Mouse (Mus musculus): ENCODE results near the gene Dhrs13.
"Not testable (repeated sequence)": the region's sequence is repeated elsewhere in the genome, so short reads cannot be mapped to it uniquely, and the experiment has no call there.

The Dhrs13 gene

DNA sequence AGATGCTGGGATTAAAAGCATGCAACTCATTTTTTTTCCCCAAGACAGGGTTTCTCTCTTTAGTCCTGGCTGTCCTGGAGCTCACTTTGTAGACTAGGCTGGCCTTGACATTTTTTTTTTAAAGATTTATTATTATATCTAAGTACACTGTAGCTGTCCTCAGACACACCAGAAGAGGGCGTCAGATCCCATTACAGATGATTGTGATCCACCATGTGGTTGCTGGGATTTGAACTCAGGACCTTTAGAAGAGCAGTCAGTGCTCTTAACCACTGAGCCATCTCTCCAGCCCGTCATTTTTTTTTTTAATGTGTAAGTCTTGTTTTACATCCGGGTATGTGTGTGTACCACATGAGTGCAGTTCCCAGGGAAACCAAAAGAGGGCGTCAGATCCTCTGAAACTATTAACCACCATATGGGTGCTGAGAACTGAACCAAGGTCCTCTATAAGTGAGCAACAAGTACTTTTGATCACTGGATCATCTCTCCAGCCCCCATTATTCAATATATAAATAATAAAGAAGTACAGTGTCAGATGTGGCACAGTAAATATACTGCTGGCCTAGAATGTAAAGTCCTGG is 10.3 kb downstream of the Dhrs13 start:
- not testable (repeated sequence) for DNase-seq (ENCODE audit: low spot score)

DNA sequence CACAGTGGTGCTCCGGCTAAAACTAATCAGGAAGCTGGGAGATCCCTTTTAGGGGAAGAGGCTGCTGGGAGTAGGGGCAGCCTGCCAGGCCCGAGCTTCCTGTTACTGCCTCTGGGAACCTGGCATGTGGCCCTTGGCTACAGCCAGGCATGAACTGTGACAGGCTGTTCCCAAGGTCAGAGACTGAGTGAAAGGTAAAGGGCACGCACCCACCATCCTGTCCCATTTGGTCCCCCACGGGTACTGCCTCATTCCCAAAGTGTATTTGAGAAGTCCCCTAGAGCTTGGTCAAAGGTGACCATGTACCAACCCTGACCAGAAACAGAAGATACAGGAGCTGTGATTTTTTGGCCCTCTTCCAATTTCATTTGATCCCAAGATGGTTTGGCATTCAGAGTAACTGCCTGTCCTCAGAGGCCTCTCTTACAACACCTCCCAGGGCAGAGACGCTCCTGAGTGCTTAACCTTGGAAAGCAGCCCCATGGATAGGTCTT is 12.7 kb downstream of the Dhrs13 start:
- peak; percentile 85 for DNase-seq (ENCODE audit: low spot score)

DNA sequence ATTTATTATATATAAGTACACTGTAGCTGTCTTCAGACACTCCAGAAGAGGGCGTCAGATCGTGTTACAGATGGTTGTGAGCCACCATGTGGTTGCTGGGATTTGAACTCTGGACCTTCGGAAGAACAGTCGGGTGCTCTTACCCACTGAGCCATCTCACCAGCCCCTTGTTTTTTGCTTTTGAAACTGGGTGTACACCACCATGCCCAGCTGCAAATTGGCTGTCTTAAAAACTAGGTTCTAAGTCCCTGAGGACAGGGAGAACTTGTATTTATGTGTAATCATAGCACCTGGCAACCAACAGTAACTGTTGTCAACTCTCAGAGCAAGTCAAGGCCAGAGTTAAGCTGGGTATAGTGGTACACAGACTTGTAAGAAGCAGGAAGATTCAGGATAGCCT is 16.6 kb downstream of the Dhrs13 start:
- DNase-seq (ENCODE audit: low spot score): not testable (repeated sequence)

DNA sequence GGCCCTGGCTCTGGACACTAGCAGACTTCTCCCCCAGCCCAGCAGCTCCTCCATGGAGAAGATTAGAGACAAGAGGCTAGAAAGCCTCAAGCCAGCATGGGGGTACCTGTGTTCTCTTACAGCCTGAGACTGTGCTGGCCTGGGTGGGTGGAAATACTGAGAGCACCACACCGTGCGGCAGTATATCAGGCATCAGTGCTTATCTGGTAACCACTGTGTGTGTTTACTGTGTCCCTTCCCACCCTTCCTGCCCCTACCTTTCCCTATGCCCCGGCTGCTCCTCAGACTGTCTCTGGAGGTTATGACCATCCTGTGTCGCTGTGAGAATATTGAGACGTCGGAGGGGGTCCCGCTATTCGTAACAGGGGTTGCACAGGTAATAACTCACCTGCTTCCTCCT is 21.0 kb downstream of the Dhrs13 start:
- no peak for DNase-seq (ENCODE audit: low spot score)

DNA sequence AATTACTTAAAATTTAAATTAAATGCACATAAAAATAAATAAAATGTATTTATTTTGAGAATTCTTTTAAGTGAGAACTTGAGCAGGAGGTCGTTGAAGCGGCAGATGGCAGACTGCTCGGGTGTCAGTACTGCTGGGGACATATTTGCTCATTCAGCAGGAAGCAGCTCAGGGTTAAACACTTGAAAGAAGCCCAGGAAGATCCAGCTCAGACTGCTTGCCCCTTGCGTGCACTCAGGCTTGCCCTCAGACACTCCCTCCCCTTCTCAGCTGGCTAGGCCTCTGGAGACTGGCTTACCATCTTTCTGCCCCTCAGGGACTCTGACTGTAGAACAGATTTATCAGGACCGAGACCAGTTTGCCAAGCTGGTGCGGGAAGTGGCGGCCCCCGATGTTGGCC is 24.9 kb downstream of the Dhrs13 start:
- DNase-seq (ENCODE audit: low spot score): no peak

DNA sequence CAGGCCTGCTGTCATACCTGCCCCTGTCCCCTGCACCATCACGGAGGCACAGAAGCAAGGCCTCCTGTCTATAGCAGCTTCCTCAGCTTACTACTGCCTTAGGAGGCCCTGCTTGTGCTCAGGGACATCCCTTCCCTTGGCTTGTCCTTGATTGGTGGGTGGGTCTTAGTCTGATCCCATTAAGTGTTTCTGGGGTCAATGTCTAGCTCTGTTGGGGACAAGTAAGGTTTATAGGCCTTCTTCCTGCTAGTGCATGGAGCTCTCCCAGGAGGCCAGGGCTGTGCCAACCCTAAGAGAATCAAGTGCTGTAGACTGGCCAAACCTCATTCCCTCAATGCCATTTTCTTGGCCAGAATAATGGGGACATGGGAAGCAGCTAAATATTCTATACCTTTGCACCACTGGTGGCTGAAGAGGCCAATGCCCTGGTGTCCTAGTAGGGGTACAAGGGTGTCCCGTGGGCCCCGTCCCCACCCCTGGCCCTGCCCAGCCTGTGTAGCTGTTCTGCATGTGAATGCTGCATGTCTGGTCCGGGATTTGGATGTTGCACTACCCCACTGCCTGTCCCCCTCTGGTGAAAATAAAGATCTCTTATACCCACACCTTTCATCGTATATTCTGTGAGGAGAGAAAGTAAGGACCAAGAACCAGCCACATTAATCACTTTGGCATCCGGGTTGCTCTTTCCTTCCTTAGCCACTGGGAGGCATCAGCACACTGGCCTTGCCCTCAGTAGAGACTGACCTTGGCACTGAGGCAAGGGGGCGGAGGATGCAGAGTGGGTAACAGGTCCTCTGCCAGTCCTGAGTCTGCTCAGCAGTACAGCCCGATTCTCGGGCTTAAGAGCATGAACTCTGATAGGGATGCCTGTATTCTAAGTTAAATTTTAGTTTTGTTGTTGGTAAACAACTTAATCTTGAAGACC is 28.0 kb downstream of the Dhrs13 start:
- DNase-seq (ENCODE audit: low spot score): peak; percentile 86

DNA sequence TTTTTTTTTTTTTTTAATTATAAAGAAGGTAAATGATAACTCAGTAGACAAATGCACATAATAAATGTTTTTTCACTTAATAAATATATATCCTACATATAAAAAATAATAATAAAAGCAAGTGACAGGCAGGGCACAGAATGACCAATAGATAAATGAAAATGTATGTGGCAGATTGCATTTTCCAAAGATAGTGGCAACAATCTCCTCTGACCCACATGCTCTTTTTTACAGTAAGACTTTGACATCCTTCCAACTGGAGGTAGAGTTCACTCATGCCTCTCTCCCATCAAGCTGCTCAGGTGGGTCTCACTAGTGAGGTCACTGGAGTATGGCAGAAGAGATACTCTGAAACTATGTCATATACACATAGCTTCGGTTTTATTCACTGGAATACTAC is 30.5 kb downstream of the Dhrs13 start:
- no peak for DNase-seq (ENCODE audit: low spot score)

DNA sequence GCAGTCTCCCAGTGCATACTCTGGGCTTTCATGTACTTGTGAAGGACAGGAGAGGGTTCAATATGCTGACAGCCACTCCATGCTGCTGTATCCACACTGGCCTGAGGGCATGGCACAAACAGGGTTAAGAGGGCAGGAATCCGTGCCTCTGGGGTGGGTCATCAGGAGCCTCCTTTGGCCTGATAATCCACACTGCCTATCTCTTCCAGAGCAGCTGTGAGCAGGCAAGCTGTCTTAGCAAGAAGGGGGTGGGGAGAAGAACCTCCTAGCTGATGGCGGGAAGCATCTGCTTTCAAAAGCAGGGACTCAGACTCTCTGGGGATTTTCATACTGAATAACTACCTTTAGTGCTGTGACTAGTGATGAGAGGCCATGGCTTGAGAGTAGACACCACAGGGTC is 33.8 kb downstream of the Dhrs13 start:
- DNase-seq (ENCODE audit: low spot score): no peak

DNA sequence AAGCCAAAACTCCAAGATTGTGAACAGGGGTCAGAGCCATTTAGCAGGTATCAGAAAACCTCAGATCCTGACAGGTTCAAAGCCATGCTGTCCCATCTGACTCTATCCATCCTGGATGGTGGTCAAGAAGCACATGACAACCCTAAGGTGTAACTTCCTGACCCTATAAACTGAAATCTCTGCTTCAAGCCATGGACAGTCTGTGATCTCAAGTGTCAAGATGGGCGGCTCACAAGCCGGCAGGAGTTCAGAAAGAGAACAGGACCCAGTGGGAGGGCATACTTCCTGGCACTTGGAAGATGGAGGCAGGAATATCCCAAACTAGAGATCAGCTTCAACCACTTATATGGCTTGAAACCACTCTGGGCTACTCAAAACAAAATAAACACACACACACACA is 34.6 kb downstream of the Dhrs13 start:
- no peak for DNase-seq (ENCODE audit: low spot score)

DNA sequence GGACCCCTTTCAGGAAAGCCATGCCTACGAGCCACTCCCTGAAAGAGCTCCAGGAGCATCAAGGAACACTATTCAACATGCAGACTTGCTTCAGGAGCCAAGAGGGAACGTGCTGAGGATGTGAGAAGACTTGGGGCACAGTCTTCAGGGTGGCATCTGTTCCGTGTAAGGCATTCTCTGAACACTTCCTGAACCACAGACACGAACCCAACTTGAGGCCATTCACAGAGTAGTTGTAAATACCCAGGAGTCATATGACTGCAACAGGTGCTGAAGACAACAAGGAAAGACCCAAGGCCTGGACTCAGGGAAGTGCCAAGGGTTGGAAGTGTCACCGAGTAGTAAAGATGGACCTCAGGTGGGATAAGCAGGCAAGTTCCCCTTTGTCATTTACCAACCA is 35.5 kb downstream of the Dhrs13 start:
- DNase-seq (ENCODE audit: low spot score): no peak

DNA sequence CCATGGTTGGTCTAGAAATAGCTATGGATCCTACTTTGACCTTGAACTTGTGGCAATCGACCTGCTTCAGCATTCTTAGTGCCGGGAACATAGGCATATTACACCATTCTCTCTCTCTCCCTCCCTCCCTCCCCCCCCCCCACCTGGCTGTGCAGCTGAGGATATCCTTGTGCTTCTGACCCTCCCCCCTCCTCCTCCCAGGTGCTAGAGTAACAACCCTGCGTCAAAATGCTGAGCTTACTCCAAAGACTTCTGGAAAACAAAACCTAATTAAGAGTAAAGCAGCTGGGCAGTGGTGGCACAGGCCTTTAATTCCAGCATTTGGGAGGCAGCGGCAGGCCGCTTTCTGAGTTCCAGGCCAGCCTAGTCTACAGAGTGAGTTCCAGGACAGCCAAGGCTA is 37.0 kb downstream of the Dhrs13 start:
- no peak for DNase-seq (ENCODE audit: low spot score)

DNA sequence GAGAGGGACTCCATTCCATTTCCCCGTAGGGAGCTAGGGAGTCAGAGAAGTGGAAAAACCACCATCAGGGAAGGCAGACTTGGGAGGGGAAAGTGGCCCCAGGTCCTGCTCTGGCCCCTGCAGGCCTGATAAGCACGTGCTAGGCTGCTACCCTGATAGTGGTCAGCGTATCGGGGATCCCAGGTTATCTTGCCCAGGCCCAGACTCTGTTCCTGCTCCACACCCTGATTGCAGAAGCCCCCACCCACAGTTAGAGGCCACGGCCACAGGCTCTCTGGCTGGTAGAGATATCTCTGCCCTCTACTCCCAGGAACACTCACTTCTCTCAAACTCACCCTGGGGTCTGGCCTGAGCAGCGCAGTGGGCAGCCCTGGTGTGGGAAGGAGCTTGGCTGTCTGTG is 37.6 kb downstream of the Dhrs13 start:
- no peak for DNase-seq (ENCODE audit: low spot score)

DNA sequence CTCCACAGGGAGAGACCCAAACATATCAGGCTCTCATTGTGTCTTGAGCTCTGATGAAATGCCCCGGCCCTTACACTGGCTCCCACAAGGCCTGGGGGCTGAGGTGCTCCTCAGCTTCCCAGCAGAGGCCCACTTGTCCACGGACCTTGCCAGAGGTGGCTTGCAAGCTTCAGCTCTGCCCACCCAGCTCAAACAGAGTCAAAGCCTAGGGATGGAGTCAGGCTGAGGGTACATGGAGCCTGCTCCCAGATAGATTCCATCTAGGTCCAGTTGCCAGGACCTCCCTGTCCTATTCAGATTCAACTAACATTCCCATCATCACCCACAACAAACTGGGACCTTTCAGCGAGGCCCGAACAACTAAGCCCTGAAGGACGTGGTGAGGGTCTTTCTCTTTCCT is 39.9 kb downstream of the Dhrs13 start:
- no peak for DNase-seq (ENCODE audit: low spot score)

DNA sequence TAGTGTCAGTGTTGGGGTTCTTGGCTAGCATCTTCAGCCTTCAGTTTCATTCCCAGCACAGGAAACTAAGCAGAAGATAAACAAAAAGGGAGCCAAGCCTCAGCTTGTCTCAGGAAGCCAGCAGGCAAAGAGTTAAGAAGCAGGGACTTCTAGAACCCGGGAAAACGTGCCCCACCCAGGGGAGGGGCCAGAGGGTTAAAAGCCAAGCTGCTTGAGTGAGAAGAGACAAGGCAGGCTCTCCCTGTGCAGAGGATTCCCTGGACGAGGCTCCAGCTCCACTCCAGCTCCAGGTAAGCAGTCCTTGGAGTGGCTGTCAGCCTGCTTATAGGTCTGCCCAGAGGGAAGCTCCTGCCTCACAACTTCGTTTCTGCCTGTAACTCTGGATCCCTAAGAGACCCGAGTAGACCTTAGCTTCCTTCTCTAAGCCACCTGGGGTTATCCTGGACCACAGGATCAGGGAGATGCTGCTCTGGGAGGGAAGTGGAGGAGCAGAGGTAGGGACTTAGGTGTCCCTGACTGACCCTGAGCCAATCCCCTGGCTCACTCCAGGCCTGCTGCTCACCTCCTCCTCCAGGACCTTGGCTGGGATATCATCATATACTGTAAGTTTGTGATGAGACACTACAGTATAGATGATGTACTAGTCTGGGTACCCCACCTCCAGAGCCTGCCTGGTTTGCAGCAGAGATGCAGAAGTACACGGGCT is 40.5 kb downstream of the Dhrs13 start:
- no peak for DNase-seq (ENCODE audit: low spot score)

DNA sequence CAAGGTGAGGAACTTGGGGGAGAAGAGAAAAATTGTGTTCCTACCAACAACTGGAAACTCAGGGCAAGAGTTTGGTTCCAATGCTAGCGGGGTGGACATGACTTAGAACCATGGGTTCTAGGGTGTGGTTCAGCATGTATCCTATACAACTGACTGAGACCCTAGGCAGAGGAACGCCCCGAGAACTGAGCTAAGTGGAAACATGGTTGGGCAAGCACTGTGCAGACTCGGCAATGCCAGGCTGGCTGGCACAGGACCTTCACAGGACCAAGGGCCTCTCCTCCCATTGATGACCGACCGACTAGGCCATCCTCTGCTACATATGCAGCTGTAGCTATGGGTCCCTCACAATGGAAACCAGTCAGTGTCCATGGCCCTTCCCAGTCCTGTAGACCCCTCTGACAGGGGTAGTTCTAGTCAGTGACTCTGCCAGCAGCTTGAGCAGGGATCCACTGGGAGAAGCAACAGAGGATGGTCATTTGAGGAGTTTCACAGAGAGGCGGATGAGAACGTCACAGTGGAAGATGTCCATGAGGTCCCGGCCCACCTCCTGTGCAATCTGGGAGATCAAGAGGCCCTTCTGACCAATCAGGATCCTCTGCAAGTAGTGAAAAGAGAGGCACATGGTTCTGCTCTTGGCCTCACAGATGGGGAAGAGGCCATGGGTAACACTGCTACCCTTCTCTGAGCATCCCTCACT is 41.6 kb downstream of the Dhrs13 start:
- DNase-seq (ENCODE audit: low spot score): no peak

DNA sequence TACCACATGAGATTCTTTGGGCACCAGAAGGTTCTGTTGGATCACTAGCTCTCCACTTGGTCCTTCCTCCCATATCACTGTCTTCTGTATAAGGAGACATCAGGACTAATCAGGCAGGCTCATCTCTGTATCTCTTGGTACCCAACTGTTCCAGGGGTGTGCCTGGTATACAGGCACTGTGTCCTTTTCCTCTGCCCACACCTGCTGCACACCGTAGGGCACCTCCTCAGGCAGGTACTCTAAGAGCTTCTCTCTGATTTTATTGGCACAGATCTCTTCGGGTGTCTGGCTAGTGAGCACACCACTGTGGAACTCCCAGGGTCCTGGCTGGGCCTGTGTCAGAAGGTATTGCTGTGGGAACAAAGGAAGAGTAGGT is 42.2 kb downstream of the Dhrs13 start:
- DNase-seq (ENCODE audit: low spot score): no peak

DNA sequence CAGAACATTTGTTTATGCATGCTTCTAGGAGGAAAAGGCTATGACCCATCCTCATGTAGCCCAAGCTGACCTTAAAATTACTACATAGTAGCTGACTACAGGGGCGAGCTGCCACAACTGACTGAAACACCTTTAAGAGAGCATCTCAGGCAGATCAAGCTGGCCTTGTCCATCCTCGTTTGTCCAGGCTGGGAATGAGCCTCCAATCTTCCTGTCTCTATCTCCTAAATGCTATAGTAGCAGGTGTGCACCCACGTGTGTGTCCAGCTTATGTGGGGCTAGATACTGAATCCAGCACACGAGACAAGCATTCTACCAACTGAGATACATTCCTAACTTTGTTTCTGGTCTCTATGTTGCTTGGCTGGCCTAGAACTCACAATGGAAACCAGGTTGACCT is 42.6 kb downstream of the Dhrs13 start:
- DNase-seq (ENCODE audit: low spot score): no peak

DNA sequence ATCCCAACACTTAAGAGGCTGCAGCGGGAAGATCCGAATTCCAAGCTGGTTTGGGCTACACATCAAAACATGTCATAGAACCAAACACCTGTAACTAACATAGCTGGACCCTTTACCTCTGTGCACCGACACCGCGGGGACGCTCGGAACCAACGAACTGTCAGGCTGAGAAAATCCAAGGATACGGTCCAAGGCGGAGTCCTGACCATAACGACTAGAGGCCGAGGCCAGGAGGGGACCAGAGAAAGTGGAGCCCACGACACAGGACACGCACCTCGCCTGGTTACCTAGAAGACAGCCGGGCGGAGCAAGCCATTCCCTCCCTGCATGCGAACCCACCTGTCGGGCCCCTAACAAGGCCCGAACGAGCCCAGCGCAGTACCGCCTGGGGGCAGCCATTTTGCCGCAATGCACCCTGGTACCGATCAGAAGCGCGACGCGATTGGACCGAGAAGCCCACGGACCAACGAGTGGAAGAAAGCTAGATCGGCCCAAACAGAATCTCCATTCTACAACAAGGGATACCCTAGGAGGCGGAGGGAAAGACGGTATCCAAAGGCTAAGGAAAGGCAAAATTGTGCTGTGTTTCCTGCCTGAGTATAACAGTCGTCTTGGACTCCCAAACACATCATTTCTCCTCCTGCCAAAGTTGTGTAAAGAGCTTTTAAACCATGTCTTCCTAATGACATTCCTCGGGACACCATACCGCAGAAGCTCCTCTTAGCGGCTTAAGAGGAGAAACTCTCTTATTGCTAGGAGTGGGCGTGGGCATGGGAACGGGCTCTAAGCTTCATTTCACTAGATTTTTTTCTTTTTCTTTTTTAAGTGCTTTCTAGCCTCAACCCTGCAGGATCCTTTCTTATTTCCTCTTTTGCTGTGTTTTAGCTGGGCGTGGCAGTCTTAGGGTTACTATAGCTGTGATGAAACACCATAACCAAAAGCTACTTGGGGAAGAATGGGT is 48.2 kb downstream of the Dhrs13 start, which contains the start of gene Eral1:
Gene Eral1 (minus strand): TSS at position 423 of the 961 bp plus-strand sequence.
- DNase-seq (ENCODE audit: low spot score): peak; percentile 89

DNA sequence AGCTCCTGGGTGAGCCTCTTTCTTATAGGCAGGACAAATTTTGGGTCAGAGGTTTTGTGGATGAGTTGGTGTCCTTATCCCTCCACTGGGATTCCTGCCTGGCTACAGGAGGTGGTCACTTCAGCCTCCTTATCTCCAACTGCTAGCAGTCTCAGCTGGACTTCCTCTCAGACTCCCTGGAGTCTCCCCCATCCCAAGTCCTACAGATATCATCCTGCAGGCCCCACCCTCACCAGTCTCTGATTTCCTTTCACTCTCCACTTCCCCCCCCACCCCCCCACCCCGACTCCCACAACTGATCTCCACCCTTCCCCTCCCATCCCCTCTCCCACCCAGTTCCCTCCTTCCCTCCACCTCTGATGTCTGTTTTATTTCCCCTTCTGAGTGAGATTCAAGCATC is 51.5 kb downstream of the Dhrs13 start:
- no peak for DNase-seq (ENCODE audit: low spot score)

DNA sequence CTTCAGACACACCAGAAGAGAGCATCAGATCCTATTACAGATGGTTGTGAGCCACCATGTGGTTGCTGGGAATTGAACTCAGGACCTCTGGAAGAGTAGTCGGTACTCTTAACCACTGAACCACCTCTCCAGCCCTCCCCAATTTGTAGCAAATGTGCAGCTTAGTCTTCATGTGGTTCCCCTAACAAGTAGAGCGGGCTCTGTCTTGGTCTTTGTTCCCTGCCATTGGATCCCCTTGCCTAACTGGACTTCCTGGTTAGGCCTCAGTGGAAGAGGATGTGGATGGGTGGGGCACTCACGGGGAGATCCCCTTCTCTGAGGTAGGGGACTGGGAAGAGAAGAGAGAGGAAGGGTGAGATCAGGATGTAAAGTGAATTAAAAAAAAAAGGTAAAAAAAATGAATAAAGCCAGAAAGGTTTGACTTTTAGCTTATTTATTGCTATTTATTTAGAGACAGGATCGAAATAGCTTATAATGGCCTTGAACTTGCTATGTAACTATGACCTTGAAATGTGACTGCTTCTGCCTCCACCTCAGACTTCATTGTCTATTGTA is 54.9 kb downstream of the Dhrs13 start:
- no peak for DNase-seq (ENCODE audit: low spot score)

Measured in testis, postnatal 10 days (tissue).